Mouse (Mus musculus): ENCODE measurements around the gene Adck2. TPM values are rescaled to one million over a fixed set of nuclear protein-coding genes. Genes with fewer than 3 reads are reported as not detected.
A peak's percentile ranks its signal among the peaks of the same experiment; 100 is the strongest.

Adck2 gene
- 4.4 and 7.1 TPM in 2 replicates for total RNA-seq (2015)
- 5.9 and 12.6 TPM in 2 replicates for total RNA-seq (2017)

- peak; percentile 96 for ATAC-seq (ENCODE audit: poor library complexity, severe bottlenecking)
Observed at GRCm38 (mm10) chr6:39573791-39574554, at the start of gene Adck2. Gene Adck2 (plus strand): TSS chr6:39573873.

GRCm38 (mm10) chr6:39526797-39527196, 46.9 kb upstream of the Adck2 start:
- ATAC-seq (ENCODE audit: poor library complexity, severe bottlenecking): peak; percentile 78

GRCm38 (mm10) chr6:39527337-39527784, 46.3 kb upstream of the Adck2 start:
- ATAC-seq (ENCODE audit: poor library complexity, severe bottlenecking): peak; percentile 28

- peak; percentile 37 for ATAC-seq (ENCODE audit: poor library complexity, severe bottlenecking)
Observed at GRCm38 (mm10) chr6:39527811-39528210, 45.9 kb upstream of the Adck2 start.

GRCm38 (mm10) chr6:39528671-39529535, 44.8 kb upstream of the Adck2 start:
- no peak for ATAC-seq (ENCODE audit: poor library complexity, severe bottlenecking)

- no peak for ATAC-seq (ENCODE audit: poor library complexity, severe bottlenecking)
Observed at GRCm38 (mm10) chr6:39534944-39535343, 38.7 kb upstream of the Adck2 start.

GRCm38 (mm10) chr6:39536621-39537020, 37.1 kb upstream of the Adck2 start:
- no peak for ATAC-seq (ENCODE audit: poor library complexity, severe bottlenecking)

GRCm38 (mm10) chr6:39537276-39537675, 36.4 kb upstream of the Adck2 start:
- ATAC-seq (ENCODE audit: poor library complexity, severe bottlenecking): no peak

- ATAC-seq (ENCODE audit: poor library complexity, severe bottlenecking): peak; percentile 91
Observed at GRCm38 (mm10) chr6:39538227-39538626, 35.4 kb upstream of the Adck2 start.

- ATAC-seq (ENCODE audit: poor library complexity, severe bottlenecking): peak; percentile 32
Observed at GRCm38 (mm10) chr6:39539679-39540155, 34.0 kb upstream of the Adck2 start.

- ATAC-seq (ENCODE audit: poor library complexity, severe bottlenecking): no peak
Observed at GRCm38 (mm10) chr6:39540563-39540962, 33.1 kb upstream of the Adck2 start.

- no peak for ATAC-seq (ENCODE audit: poor library complexity, severe bottlenecking)
Observed at GRCm38 (mm10) chr6:39542631-39543597, 30.8 kb upstream of the Adck2 start.

- ATAC-seq (ENCODE audit: poor library complexity, severe bottlenecking): no peak
Observed at GRCm38 (mm10) chr6:39543769-39544420, 29.8 kb upstream of the Adck2 start.

GRCm38 (mm10) chr6:39545474-39545873, 28.2 kb upstream of the Adck2 start:
- ATAC-seq (ENCODE audit: poor library complexity, severe bottlenecking): no peak

GRCm38 (mm10) chr6:39548030-39548429, 25.6 kb upstream of the Adck2 start:
- no peak for ATAC-seq (ENCODE audit: poor library complexity, severe bottlenecking)

GRCm38 (mm10) chr6:39551981-39552636, 21.6 kb upstream of the Adck2 start:
- no peak for ATAC-seq (ENCODE audit: poor library complexity, severe bottlenecking)

GRCm38 (mm10) chr6:39554888-39555647, 18.6 kb upstream of the Adck2 start:
- ATAC-seq (ENCODE audit: poor library complexity, severe bottlenecking): no peak

- no peak for ATAC-seq (ENCODE audit: poor library complexity, severe bottlenecking)
Observed at GRCm38 (mm10) chr6:39555648-39555945, 18.1 kb upstream of the Adck2 start.
